Mouse (Mus musculus): ENCODE results near the gene Zfp62. TPM values are rescaled to one million over a fixed set of nuclear protein-coding genes. Genes with fewer than 3 reads are reported as not detected.

The Zfp62 gene
- polyA plus RNA-seq (2014; fragmentation: Nextera tagmentation; extraction: Ambion mirVana) = 30.3 and 32.2 TPM in 2 replicates

DNA sequence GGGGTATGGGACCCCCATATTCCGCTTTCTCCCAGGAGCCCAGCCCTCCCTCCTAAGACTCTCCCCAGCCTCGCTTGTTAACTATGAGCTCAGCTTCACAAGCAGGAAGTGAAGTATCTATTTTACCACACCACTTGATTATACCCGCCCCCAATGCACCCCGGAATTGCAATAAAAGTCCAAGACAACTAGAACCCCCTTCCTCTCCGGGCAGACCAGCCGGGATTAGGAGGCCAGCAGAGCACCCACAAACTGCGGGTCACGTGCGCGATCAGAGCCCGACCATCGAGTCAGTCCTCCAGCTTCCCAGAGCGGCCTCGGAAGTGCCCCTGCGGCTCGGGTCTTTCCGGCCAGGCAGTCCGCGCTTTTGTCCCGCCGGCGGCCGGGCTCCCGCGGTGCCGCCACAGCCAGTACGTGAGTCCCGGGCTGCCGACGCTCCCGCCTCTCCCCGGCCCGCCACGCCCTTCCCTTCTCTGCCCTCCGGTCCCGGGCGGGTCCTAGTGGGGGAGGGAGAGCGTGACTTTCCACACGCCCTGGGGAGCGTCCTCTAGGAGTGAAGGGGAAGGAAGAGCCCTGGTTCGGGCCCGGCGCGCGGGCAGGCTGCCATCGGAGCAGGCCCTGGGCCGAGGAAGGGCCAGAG lies at the start of gene Zfp62:
TSS of gene Zfp62 (plus strand) at position 164 of the 640 bp plus-strand sequence.
- Histone ChIP-seq H3K4me3 (ENCODE audit: control insufficient read depth in 1 of 2, insufficient read depth in 1 of 2, low read depth in 1 of 2, low read length in 2 of 2) (peak within 1 kb of the TSS; percentile 84 to 98), H3K4me2 (ENCODE audit: low read length) (peak within 1 kb of the TSS; percentile 93), H3K36me3 (ENCODE audit: control insufficient read depth, insufficient read depth, low read length) (peaks cover 15% of the 10 kb centered on the region), H3K4me1 (ENCODE audit: control insufficient read depth in 2 of 2, insufficient read depth in 2 of 2, low read length in 2 of 2) (peaks cover 2 to 15% of the 10 kb centered on the region in 2 experiments; a peak in 3 of 4 replicates), H3K27ac (replicated peaks in 1 of 2; ENCODE audit: control insufficient read depth in 1 of 2, insufficient read depth in 1 of 2, low read depth in 2 of 2, low read length in 2 of 2) (peak within 1 kb of the TSS; percentile 99 to 100), H3K27me3 (ENCODE audit: control insufficient read depth, insufficient read depth, low read length) (no peaks in the 10 kb centered on the region), H3K9ac (ENCODE audit: low read length) (peak within 1 kb of the TSS; percentile 98), H3K9me3 (ENCODE audit: control insufficient read depth, low read length) (no peaks in the 10 kb centered on the region)
- WGBS = under 1% methylated on average over 47 of the region's 47 CpGs
- peak; percentile 89 for ATAC-seq (ENCODE audit: insufficient number of reproducible peaks, insufficient read depth, low FRiP score, low read depth)

DNA sequence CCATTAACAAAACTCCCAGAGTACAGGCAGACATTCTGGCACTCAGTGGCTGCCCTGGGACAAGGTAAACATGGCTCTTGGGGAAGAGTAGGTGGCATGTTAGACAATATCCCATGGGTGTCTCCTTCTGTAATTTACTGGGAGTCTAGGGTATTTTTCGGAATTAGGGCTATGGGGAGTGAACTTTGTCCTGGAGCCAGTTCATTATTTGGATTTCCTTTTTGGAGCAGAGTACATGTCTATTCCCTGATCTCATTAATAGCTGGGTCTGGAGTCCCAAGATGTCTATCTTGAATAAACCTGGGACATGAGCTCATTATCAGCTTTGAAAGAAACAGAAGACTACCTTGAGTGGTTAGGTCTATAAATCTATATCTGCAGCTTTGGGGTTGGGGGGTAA lies 49.0 kb upstream of the Zfp62 start, which contains the start of gene Olfr1394:
TSS of gene Olfr1394 (plus strand) at position 301 of the 400 bp plus-strand sequence.
- Histone ChIP-seq H3K4me3 (ENCODE audit: control insufficient read depth in 1 of 2, insufficient read depth in 1 of 2, low read depth in 1 of 2, low read length in 2 of 2) (no peak within 1 kb of the TSS), H3K4me2 (ENCODE audit: low read length) (no peak within 1 kb of the TSS), H3K27me3 (ENCODE audit: control insufficient read depth, insufficient read depth, low read length) (no peaks in the 10 kb centered on the region), H3K36me3 (ENCODE audit: control insufficient read depth, insufficient read depth, low read length) (no peaks in the 10 kb centered on the region), H3K27ac (replicated peaks in 1 of 2; ENCODE audit: control insufficient read depth in 1 of 2, insufficient read depth in 1 of 2, low read depth in 2 of 2, low read length in 2 of 2) (no peak within 1 kb of the TSS), H3K4me1 (ENCODE audit: control insufficient read depth in 2 of 2, insufficient read depth in 2 of 2, low read length in 2 of 2) (no peaks in the 10 kb centered on the region), H3K9me3 (ENCODE audit: control insufficient read depth, low read length) (no peaks in the 10 kb centered on the region), H3K9ac (ENCODE audit: low read length) (no peak within 1 kb of the TSS)
- WGBS = 85% methylated on average over 1 of the region's 1 CpGs
- ATAC-seq (ENCODE audit: insufficient number of reproducible peaks, insufficient read depth, low FRiP score, low read depth) = no peak

DNA sequence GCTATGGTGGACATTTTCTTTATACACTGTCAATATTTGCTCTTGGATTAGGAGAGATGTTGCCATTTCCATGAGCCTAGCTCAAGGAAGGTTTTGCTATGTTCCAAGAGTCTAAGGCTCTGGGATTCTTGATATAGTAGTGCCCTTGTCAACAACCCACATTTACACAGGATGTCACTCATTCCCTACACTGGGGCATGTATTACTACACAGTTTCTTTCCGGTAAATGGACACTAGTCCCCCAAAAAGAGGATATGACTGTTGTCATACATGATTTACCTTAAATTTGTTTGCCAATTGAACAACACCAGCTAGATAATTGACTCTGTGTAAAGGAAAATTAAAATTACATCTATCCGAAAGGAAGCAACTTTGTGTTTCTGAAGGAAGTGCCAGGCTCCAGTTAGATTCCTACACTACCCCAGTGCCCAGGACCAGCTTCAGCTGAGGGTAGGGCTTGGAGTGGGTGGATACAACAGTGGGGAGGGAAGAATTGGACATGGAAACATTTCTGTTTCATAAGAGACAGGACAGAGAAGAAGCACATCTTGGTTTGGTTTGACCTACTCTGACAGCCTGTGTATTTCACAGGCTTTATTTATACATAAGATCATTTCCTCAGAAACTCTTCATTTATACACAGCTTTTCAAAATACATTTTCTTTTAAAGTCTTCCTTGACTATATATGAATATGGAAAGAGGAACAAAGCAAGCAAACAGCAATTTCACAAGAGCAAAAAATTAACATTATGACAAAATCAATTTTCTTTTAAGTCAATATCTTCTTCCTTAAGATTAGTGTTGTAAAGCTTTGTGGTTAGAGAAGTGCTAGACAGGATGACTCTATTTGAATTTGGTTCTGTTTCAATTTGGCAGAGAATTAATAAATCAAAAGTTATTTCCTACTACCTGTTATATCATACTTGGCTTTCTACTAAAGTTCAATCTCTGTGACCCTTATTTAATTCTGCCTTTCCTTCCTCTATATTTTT lies 46.0 kb upstream of the Zfp62 start:
- H3K36me3 ChIP-seq (ENCODE audit: control insufficient read depth, insufficient read depth, low read length) = no peaks in the 10 kb centered on the region
- H3K4me3 ChIP-seq (ENCODE audit: control insufficient read depth in 1 of 2, insufficient read depth in 1 of 2, low read depth in 1 of 2, low read length in 2 of 2) = no peak overlapping the region
- no peak overlapping the region for H3K27ac ChIP-seq (replicated peaks in 1 of 2; ENCODE audit: control insufficient read depth in 1 of 2, insufficient read depth in 1 of 2, low read depth in 2 of 2, low read length in 2 of 2)
- no peak overlapping the region for H3K9ac ChIP-seq (ENCODE audit: low read length)
- H3K27me3 ChIP-seq (ENCODE audit: control insufficient read depth, insufficient read depth, low read length) = no peaks in the 10 kb centered on the region
- H3K9me3 ChIP-seq (ENCODE audit: control insufficient read depth, low read length) = no peaks in the 10 kb centered on the region
- no peak for ATAC-seq (ENCODE audit: insufficient number of reproducible peaks, insufficient read depth, low FRiP score, low read depth)
- no peak overlapping the region for H3K4me2 ChIP-seq (ENCODE audit: low read length)
- WGBS = 77% methylated on average over 2 of the region's 2 CpGs
- H3K4me1 ChIP-seq (ENCODE audit: control insufficient read depth in 2 of 2, insufficient read depth in 2 of 2, low read length in 2 of 2) = no peaks in the 10 kb centered on the region

DNA sequence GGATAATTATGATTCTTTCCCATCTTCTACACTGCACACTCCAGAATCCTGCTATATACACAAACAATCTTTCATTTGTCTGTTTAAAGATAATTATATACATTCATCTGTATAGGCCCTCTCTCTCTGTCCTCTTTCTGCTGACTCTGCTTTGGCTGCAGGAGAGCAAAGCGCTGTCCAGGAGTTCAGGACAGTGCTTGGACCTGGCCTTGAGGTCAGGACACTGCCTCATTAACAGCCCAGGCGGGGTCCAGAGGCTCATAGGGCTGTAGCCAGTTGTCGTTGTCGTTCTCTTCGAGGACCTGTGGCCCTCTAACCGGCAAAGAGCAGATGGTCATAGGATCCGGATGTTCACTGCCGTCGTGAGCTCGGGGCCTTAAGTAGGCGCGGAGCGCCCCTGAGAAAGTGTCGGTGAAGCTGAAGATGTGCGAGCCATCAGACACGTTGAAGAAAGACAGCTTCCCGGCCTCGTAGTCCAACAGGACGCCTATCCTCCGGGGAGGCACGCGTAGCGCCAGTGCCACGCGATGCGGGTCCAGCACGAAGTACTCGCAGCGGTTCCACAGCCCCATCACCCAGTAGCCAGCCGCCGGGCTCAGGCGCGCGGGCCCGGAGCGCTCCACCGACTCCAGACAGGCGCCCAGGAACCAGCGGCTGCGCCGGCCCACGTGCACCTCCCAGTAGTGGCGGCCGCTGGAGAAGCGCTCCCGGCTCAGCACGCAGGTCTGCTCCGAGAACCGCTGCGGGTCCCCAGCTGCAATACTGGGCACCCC lies 34.1 kb upstream of the Zfp62 start:
- H3K4me1 ChIP-seq (ENCODE audit: control insufficient read depth in 2 of 2, insufficient read depth in 2 of 2, low read length in 2 of 2) = no peaks in the 10 kb centered on the region; a peak in 1 of 4 replicates
- no peak overlapping the region for H3K27ac ChIP-seq (replicated peaks in 1 of 2; ENCODE audit: control insufficient read depth in 1 of 2, insufficient read depth in 1 of 2, low read depth in 2 of 2, low read length in 2 of 2)
- no peak overlapping the region for H3K9ac ChIP-seq (ENCODE audit: low read length)
- peak overlapping the region; percentile 64 for H3K4me2 ChIP-seq (ENCODE audit: low read length)
- 6% methylated on average over 46 of the region's 50 CpGs for WGBS
- H3K36me3 ChIP-seq (ENCODE audit: control insufficient read depth, insufficient read depth, low read length) = no peaks in the 10 kb centered on the region
- H3K27me3 ChIP-seq (ENCODE audit: control insufficient read depth, insufficient read depth, low read length) = peaks cover 21% of the 10 kb centered on the region
- peak overlapping the region; percentile 1 to 25; a peak in 3 of 4 replicates for H3K4me3 ChIP-seq (ENCODE audit: control insufficient read depth in 1 of 2, insufficient read depth in 1 of 2, low read depth in 1 of 2, low read length in 2 of 2)
- no peak for ATAC-seq (ENCODE audit: insufficient number of reproducible peaks, insufficient read depth, low FRiP score, low read depth)
- H3K9me3 ChIP-seq (ENCODE audit: control insufficient read depth, low read length) = peaks cover 6% of the 10 kb centered on the region; the same call in 1 of the 2 replicates

DNA sequence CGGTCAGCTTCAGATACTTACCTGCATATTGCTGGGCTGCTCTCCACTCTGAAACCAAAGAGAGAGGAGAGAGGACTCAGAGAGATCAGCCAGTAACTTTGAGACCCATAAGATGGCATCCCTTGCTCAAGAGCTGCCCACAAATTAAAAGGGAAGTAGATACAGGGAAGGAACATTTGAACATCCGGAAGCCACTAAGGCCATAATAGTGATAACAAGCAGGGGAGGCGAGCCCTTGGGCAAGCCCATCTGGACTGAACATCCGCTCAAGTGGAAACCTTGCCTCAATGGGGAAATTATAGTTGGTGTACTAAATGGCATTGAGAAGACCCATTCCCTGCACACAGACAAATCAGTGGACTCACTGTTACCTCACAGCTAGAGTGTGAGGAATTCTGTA lies 32.5 kb upstream of the Zfp62 start:
- peaks cover 6% of the 10 kb centered on the region; the same call in 1 of the 2 replicates for H3K9me3 ChIP-seq (ENCODE audit: control insufficient read depth, low read length)
- no peak overlapping the region for H3K4me3 ChIP-seq (ENCODE audit: control insufficient read depth in 1 of 2, insufficient read depth in 1 of 2, low read depth in 1 of 2, low read length in 2 of 2)
- H3K27me3 ChIP-seq (ENCODE audit: control insufficient read depth, insufficient read depth, low read length) = peaks cover 21% of the 10 kb centered on the region
- H3K36me3 ChIP-seq (ENCODE audit: control insufficient read depth, insufficient read depth, low read length) = no peaks in the 10 kb centered on the region
- WGBS = 83% methylated on average over 4 of the region's 4 CpGs
- H3K9ac ChIP-seq (ENCODE audit: low read length) = no peak overlapping the region
- no peak for ATAC-seq (ENCODE audit: insufficient number of reproducible peaks, insufficient read depth, low FRiP score, low read depth)
- H3K4me1 ChIP-seq (ENCODE audit: control insufficient read depth in 2 of 2, insufficient read depth in 2 of 2, low read length in 2 of 2) = no peaks in the 10 kb centered on the region; a peak in 1 of 4 replicates
- H3K27ac ChIP-seq (replicated peaks in 1 of 2; ENCODE audit: control insufficient read depth in 1 of 2, insufficient read depth in 1 of 2, low read depth in 2 of 2, low read length in 2 of 2) = no peak overlapping the region
- no peak overlapping the region for H3K4me2 ChIP-seq (ENCODE audit: low read length)

DNA sequence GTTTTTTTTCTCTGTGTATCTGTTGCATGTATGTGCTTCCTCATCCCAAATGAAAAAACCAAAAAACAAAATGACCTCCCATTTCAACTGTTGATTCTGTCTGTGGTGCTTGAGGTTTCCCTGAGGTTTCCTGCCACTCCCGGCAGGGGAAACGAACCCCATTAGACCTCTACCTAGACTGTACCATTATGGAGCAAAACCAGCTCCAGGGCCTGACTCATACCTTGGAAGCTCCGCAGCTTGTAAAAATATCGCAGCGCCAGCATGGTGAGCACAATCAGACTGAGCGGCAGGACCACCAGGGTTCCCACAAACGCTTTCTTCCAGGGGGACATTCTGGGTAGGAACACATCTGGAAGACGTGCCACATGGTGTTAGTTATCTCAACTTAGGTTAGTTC lies 27.7 kb upstream of the Zfp62 start:
- Histone ChIP-seq H3K4me3 (ENCODE audit: control insufficient read depth in 1 of 2, insufficient read depth in 1 of 2, low read depth in 1 of 2, low read length in 2 of 2) (no peak overlapping the region), H3K27ac (replicated peaks in 1 of 2; ENCODE audit: control insufficient read depth in 1 of 2, insufficient read depth in 1 of 2, low read depth in 2 of 2, low read length in 2 of 2) (no peak overlapping the region), H3K27me3 (ENCODE audit: control insufficient read depth, insufficient read depth, low read length) (no peaks in the 10 kb centered on the region; the same call in 1 of the 2 replicates), H3K9me3 (ENCODE audit: control insufficient read depth, low read length) (no peaks in the 10 kb centered on the region), H3K4me1 (ENCODE audit: control insufficient read depth in 2 of 2, insufficient read depth in 2 of 2, low read length in 2 of 2) (no peaks in the 10 kb centered on the region), H3K9ac (ENCODE audit: low read length) (no peak overlapping the region), H3K4me2 (ENCODE audit: low read length) (no peak overlapping the region), H3K36me3 (ENCODE audit: control insufficient read depth, insufficient read depth, low read length) (no peaks in the 10 kb centered on the region)
- no peak for ATAC-seq (ENCODE audit: insufficient number of reproducible peaks, insufficient read depth, low FRiP score, low read depth)
- WGBS = 81% methylated on average over 8 of the region's 8 CpGs
